28 mouse cellular contexts compared by ENCODE assay signal in genomic region chr13:91990709-91991284, GRCm38 (mm10).
DNase-seq lines count a peak whose midpoint lies in the region; ATAC-seq and TF ChIP-seq lines count a peak whose summit lies in the region.
"Had no signal": no experiment of that assay in that cellular context is flagged by ENCODE, and none has a peak within 500 bp of the region (broad histone marks: within the 10 kb centered on the region; RNA-seq: fewer than 3 reads in every experiment).

No protein-coding gene starts in this region.

- H3K27ac ChIP-seq in left cerebral cortex, adult 2 months: no peak overlapping the region
- no peak overlapping the region for H3K27ac ChIP-seq in layer of hippocampus, adult 2 months
- H3K27ac ChIP-seq: embryonic facial prominence, embryonic 12.5 days; embryonic facial prominence, embryonic 15.5 days; gastrocnemius, adult 2 months; heart, embryonic 10.5 days; heart, embryonic 13.5 days; hindbrain, embryonic 14.5 days; hindbrain, postnatal 0 days had no signal

- no peak overlapping the region for H3K4me3 ChIP-seq in left cerebral cortex, adult 2 months
- H3K4me3 ChIP-seq in layer of hippocampus, adult 2 months: no peak overlapping the region
- H3K4me3 ChIP-seq: embryonic facial prominence, embryonic 12.5 days; embryonic facial prominence, embryonic 15.5 days; gastrocnemius, adult 2 months; heart, embryonic 10.5 days; heart, embryonic 13.5 days had no signal

- peak; percentile 95 for ATAC-seq in granulocyte monocyte progenitor cell, adult 5-6 weeks (replicated peaks; ENCODE audit: poor library complexity, severe bottlenecking)
- ATAC-seq in monocyte, adult 5-6 weeks (replicated peaks; ENCODE audit: insufficient number of reproducible peaks, low FRiP score, low TSS enrichment, poor library complexity, severe bottlenecking): 0 out of 2 replicates have a peak, but pooled peaks have one; percentile 13
- ATAC-seq: CD4-positive, CD25-positive, alpha-beta regulatory T cell, adult 4 months; forebrain, embryonic 14.5 days; hindbrain, postnatal 0 days; inflammation-experienced regulatory T-cells, adult 6 months; intestine, postnatal 0 days had no signal

- peak; percentile 11 for DNase-seq in heart, adult 8-10 months (ENCODE audit: low spot score)
- DNase-seq in heart, postnatal 4 days: no peak
- peak; percentile 59 for DNase-seq in adipocyte (ENCODE audit: low spot score)
- no peak for DNase-seq in left cerebral cortex, adult 2 months (ENCODE audit: extremely low spot score in 1 of 2, low spot score in 2 of 2)
- no peak for DNase-seq in layer of hippocampus, adult 2 months (ENCODE audit: low spot score in 2 of 2)
- no peak for DNase-seq in gastrocnemius, adult 8-10 months (ENCODE audit: low spot score in 2 of 2)
- DNase-seq: adrenal gland, adult 8-10 months; adrenal gland, postnatal 25 days; cerebellum, adult 11-12 months; cerebellum, adult 8-10 months; cerebellum, postnatal 10 days; cerebellum, postnatal 36 days; forebrain, postnatal 0 days; gastrocnemius, adult 2 months; gastrocnemius, postnatal 25 days; heart, postnatal 14 days had no signal

- intact Hi-C loops in left cerebral cortex, adult 2 months (cut with DNase I): no loop called here

- no peak for TF ChIP-seq CTCF in left cerebral cortex, adult 2 months (IDR thresholded peaks at IDR 0.05)
- TF ChIP-seq CTCF in layer of hippocampus, adult 2 months (conservative IDR thresholded peaks at IDR 0.05): no peak

Comparison
In these comparisons a context has a peak if more than half of its experiments do, and no peak if none do; other contexts are left out.
1. DNase-seq: peak in heart, adult 8-10 months (single experiment) and adipocyte (single experiment); none in heart, postnatal 4 days (single experiment), left cerebral cortex, adult 2 months (0 of 2), layer of hippocampus, adult 2 months (0 of 2) and gastrocnemius, adult 8-10 months (0 of 2).